Mouse (Mus musculus) MEL (cell line): ENCODE results near the gene Abhd4. TPM values are rescaled to one million over a fixed set of nuclear protein-coding genes. Genes with fewer than 3 reads are reported as not detected.

ENCODE experiments used
- DNase-seq: peaks from one replicate; pipeline ENCODE4 v3.0.0; 2011; ENCODE audit warnings: low read depth, low spot score
- H3K27ac ChIP-seq: 2 replicates; pipeline ENCODE4 v1.5.1; 2012; ENCODE audit warnings: low read depth, mild to moderate bottlenecking, control low read depth, low read length, moderate library complexity; ENCODE audit not compliant: control insufficient read depth
- H3K27me3 ChIP-seq, 2 experiments: fragments of 150-350 bp in 1 of 2; sonication (generic) in 1 of 2; 2 replicates each; pipeline ENCODE4 v1.6.1; 2012; ENCODE audit warnings: low read length in 2 of 2, mild to moderate bottlenecking in 2 of 2, improper control_type of control experiment in 1 of 2, moderate library complexity in 1 of 2; ENCODE audit not compliant: insufficient read depth in 2 of 2, control insufficient read depth in 1 of 2
- H3K36me3 ChIP-seq, 2 experiments: 2 replicates each; pipeline ENCODE4 v1.6.1; 2012 to 2014; ENCODE audit warnings: low read length in 2 of 2, improper control_type of control experiment in 1 of 2, inconsistent platforms in 1 of 2, mild to moderate bottlenecking in 1 of 2; ENCODE audit not compliant: insufficient read depth in 2 of 2, control insufficient read depth in 1 of 2
- H3K4me1 ChIP-seq, 2 experiments: fragments of 150-350 bp in 1 of 2; sonication (generic) in 1 of 2; 2 replicates each; pipeline ENCODE4 v1.6.1; 2012; ENCODE audit warnings: low read length in 2 of 2, improper control_type of control experiment in 1 of 2, mild to moderate bottlenecking in 1 of 2; ENCODE audit not compliant: insufficient read depth in 2 of 2, control insufficient read depth in 1 of 2
- H3K4me3 ChIP-seq, 2 experiments: fragments of 150-350 bp in 1 of 2; sonication (generic) in 1 of 2; 2 replicates each; pipeline ENCODE4 v1.5.1; 2012; ENCODE audit warnings: low read depth in 2 of 2, low read length in 2 of 2, mild to moderate bottlenecking in 2 of 2, moderate library complexity in 2 of 2, control low read depth in 1 of 2, improper control_type of control experiment in 1 of 2; ENCODE audit not compliant: control insufficient read depth in 1 of 2, insufficient read depth in 1 of 2
- H3K79me2 ChIP-seq: 2 replicates; pipeline ENCODE4 v1.6.1; 2012; ENCODE audit warnings: mild to moderate bottlenecking, low read length, moderate library complexity; ENCODE audit not compliant: control insufficient read depth, poor library complexity, insufficient read depth
- H3K9ac ChIP-seq: 2 replicates; pipeline ENCODE4 v1.6.1; 2012; ENCODE audit warnings: low read depth, mild to moderate bottlenecking, control low read depth, low read length, moderate library complexity; ENCODE audit not compliant: control insufficient read depth, poor library complexity, severe bottlenecking
- H3K9me3 ChIP-seq: fragments of 150-350 bp; sonication (generic); replicated peaks from 2 replicates; pipeline ENCODE4 v1.6.1; 2012; ENCODE audit warnings: mild to moderate bottlenecking, low read length, improper control_type of control experiment, moderate library complexity; ENCODE audit not compliant: insufficient read depth
- BHLHE40 ChIP-seq: IDR thresholded peaks from 2 replicates; pipeline ENCODE4 v1.6.1; 2012; ENCODE audit warnings: low read depth, mild to moderate bottlenecking, inconsistent platforms, low read length, improper control_type of control experiment, borderline replicate concordance
- CHD2 ChIP-seq: IDR thresholded peaks from 2 replicates; pipeline ENCODE4 v1.6.1; 2011; ENCODE audit warnings: low read length, improper control_type of control experiment
- EP300 ChIP-seq, 2 experiments: IDR thresholded peaks; 2 replicates each; pipeline ENCODE4 v1.6.1; 2011; ENCODE audit warnings: improper control_type of control experiment in 2 of 2, low read length in 2 of 2, low read depth in 1 of 2, mild to moderate bottlenecking in 1 of 2
- HCFC1 ChIP-seq: IDR thresholded peaks from 2 replicates; pipeline ENCODE4 v1.6.1; 2012; ENCODE audit warnings: low read depth, mild to moderate bottlenecking, inconsistent platforms, low read length, improper control_type of control experiment, moderate library complexity
- KAT2A ChIP-seq: conservative IDR thresholded peaks from 2 replicates; pipeline ENCODE4 v1.6.1; 2012; ENCODE audit warnings: low read depth, low read length, improper control_type of control experiment, inconsistent platforms
- MAFK ChIP-seq: IDR thresholded peaks from 2 replicates; pipeline ENCODE4 v1.6.1; 2011; ENCODE audit warnings: low read depth, mild to moderate bottlenecking, low read length, improper control_type of control experiment, borderline replicate concordance
- MAZ ChIP-seq: IDR thresholded peaks from 2 replicates; pipeline ENCODE4 v1.6.1; 2012; ENCODE audit warnings: low read depth, mild to moderate bottlenecking, inconsistent platforms, low read length, improper control_type of control experiment
- NELFE ChIP-seq: IDR thresholded peaks from 2 replicates; pipeline ENCODE4 v1.6.1; 2011; ENCODE audit warnings: low read depth, low read length, improper control_type of control experiment
- NRF1 ChIP-seq: IDR thresholded peaks from 2 replicates; pipeline ENCODE4 v1.6.1; 2014; ENCODE audit warnings: low read depth, mild to moderate bottlenecking, inconsistent platforms, low read length, improper control_type of control experiment, moderate library complexity; ENCODE audit not compliant: poor library complexity, insufficient read depth, severe bottlenecking
- POLR2A ChIP-seq, 2 experiments: IDR thresholded peaks; 2 replicates each; pipeline ENCODE4 v1.6.1; 2011 to 2012; ENCODE audit warnings: low read length in 2 of 2, mild to moderate bottlenecking in 2 of 2, control low read depth in 1 of 2, improper control_type of control experiment in 1 of 2, low read depth in 1 of 2, moderate library complexity in 1 of 2; ENCODE audit not compliant: control insufficient read depth in 1 of 2, insufficient read depth in 1 of 2, poor library complexity in 1 of 2
- POLR2AphosphoS2 ChIP-seq: IDR thresholded peaks from 2 replicates; pipeline ENCODE4 v1.6.1; 2011; ENCODE audit warnings: low read length, improper control_type of control experiment
- POLR2AphosphoS5 ChIP-seq: IDR thresholded peaks from 2 replicates; pipeline ENCODE4 v1.6.1; 2012; ENCODE audit warnings: low read depth, borderline replicate concordance, mild to moderate bottlenecking, inconsistent platforms, low read length, moderate library complexity, mixed read lengths
- RAD21 ChIP-seq: IDR thresholded peaks from 2 replicates; pipeline ENCODE4 v1.6.1; 2011; ENCODE audit warnings: mild to moderate bottlenecking, low read depth, low read length, improper control_type of control experiment
- SMC3 ChIP-seq: IDR thresholded peaks from 2 replicates; pipeline ENCODE4 v1.6.1; 2011; ENCODE audit warnings: low read depth, low read length, improper control_type of control experiment
- TAL1 ChIP-seq: IDR thresholded peaks from 2 replicates; pipeline ENCODE4 v1.6.1; 2012; ENCODE audit warnings: mild to moderate bottlenecking, inconsistent platforms, low read length, moderate library complexity, mixed read lengths
- UBTF ChIP-seq: IDR thresholded peaks from 2 replicates; pipeline ENCODE4 v1.6.1; 2012; ENCODE audit warnings: low read depth, mild to moderate bottlenecking, inconsistent platforms, low read length, improper control_type of control experiment, moderate library complexity, borderline replicate concordance; ENCODE audit not compliant: insufficient read depth
- USF1 ChIP-seq: IDR thresholded peaks from 2 replicates; pipeline ENCODE4 v1.6.1; 2014; ENCODE audit warnings: low read depth, mild to moderate bottlenecking, inconsistent platforms, low read length, improper control_type of control experiment, moderate library complexity
- USF2 ChIP-seq, 2 experiments: IDR thresholded peaks; 2 replicates each; pipeline ENCODE4 v1.6.1; 2011 to 2012; ENCODE audit warnings: improper control_type of control experiment in 2 of 2, low read length in 2 of 2, borderline replicate concordance in 1 of 2, inconsistent platforms in 1 of 2, low read depth in 1 of 2, mild to moderate bottlenecking in 1 of 2; ENCODE audit not compliant: insufficient read depth in 1 of 2
- ZC3H11A ChIP-seq: IDR thresholded peaks from 2 replicates; pipeline ENCODE4 v1.6.1; 2012; ENCODE audit warnings: low read depth, mild to moderate bottlenecking, inconsistent platforms, low read length, improper control_type of control experiment
- polyA plus RNA-seq, 2 experiments: library from polyadenylated mRNA; stranded (reverse) in 1 of 2; unstranded in 1 of 2; fragments of >175 nt in 1 of 2; fragments of >200 nt in 1 of 2; gene quantifications; 2 replicates each; pipeline versions ENCODE4 v1.2.1 to v1.2.4; 2012; ENCODE audit warnings: low replicate concordance in 2 of 2, low read depth in 1 of 2; ENCODE audit not compliant: insufficient read length in 2 of 2, insufficient read depth in 1 of 2, missing spikeins in 1 of 2
- total RNA-seq: library from RNA; depleted of rRNA; stranded (reverse); fragments of 300-350 nt; gene quantifications from 2 replicates; pipeline ENCODE4 v1.2.3, GENCODE M21; 2012

The Abhd4 gene
- total and polyA plus RNA-seq, 3 experiments, result 13.1 to 32.0 TPM; not detected in 1

GRCm38 (mm10) chr14:54267966-54268365 is 14.0 kb downstream of the Abhd4 start:
- H3K36me3 ChIP-seq, result no peaks in the 10 kb centered on the region
- H3K9ac ChIP-seq, result no peak overlapping the region
- H3K4me3 ChIP-seq, result no peak overlapping the region
- no peaks in the 10 kb centered on the region for H3K27me3 ChIP-seq
- no peak for DNase-seq
- H3K79me2 ChIP-seq, result no peaks in the 10 kb centered on the region
- H3K4me1 ChIP-seq, result no peaks in the 10 kb centered on the region
- H3K9me3 ChIP-seq, result no peaks in the 10 kb centered on the region
- H3K27ac ChIP-seq, result no peak overlapping the region
- TF ChIP-seq POLR2AphosphoS5 (no peak), TAL1 (no peak), HCFC1 (no peak), BHLHE40 (no peak), MAFK (no peak), USF1 (no peak), CHD2 (no peak), RAD21 (no peak), NELFE (no peak), EP300 (IDR thresholded peaks at IDR 0.05; ENCODE audit: low read depth in 1 of 2, low read length in 2 of 2) (no peak), KAT2A (no peak), POLR2AphosphoS2 (no peak), ZC3H11A (no peak)
- TF ChIP-seq, all 39 proteins: peak for 0

GRCm38 (mm10) chr14:54269566-54269965 is 15.6 kb downstream of the Abhd4 start:
- DNase-seq, result no peak
- TF ChIP-seq MAFK (0 out of 2 replicates have a peak, but pooled peaks have one; percentile 24), POLR2AphosphoS2 (no peak)
- Histone ChIP-seq H3K27ac (no peak overlapping the region), H3K9me3 (no peaks in the 10 kb centered on the region), H3K9ac (no peak overlapping the region), H3K79me2 (no peaks in the 10 kb centered on the region), H3K27me3 (no peaks in the 10 kb centered on the region), H3K4me1 (no peaks in the 10 kb centered on the region), H3K4me3 (no peak overlapping the region), H3K36me3 (no peaks in the 10 kb centered on the region)

DNA sequence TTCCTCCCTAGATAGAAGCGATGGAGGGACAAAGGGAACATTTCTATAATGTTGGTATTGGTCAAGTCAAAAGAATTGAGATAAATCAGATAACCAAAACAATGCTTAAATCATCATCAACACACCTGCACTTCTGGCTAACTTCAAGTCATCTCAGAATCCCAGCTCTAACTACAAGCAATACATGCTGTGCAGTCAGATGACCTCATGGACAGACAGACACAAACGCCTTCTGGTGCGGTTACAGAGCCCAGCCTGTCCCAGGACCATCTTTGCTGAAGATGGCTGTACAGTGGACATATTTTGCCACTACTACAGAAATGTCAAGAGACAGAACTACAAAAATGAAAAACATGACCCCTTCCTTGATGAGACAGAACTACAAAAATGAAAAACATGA is 16.4 kb downstream of the Abhd4 start:
- DNase-seq, result no peak
- Histone ChIP-seq H3K4me3 (no peak overlapping the region), H3K9ac (no peak overlapping the region), H3K79me2 (no peaks in the 10 kb centered on the region), H3K9me3 (no peaks in the 10 kb centered on the region), H3K27me3 (peaks cover 1 to 2% of the 10 kb centered on the region in 2 experiments; a peak in 1 of 4 replicates), H3K27ac (no peak overlapping the region), H3K36me3 (no peaks in the 10 kb centered on the region), H3K4me1 (no peaks in the 10 kb centered on the region)
- TF ChIP-seq NRF1 (no peak), UBTF (no peak), POLR2AphosphoS2 (no peak), MAZ (no peak), USF2 (IDR thresholded peaks at IDR 0.05; ENCODE audit: borderline replicate concordance in 1 of 2, insufficient read depth in 1 of 2, low read depth in 1 of 2, low read length in 2 of 2) (no peak), SMC3 (no peak), POLR2A (IDR thresholded peaks at IDR 0.05; ENCODE audit: control insufficient read depth in 1 of 2, insufficient read depth in 1 of 2, low read depth in 1 of 2, low read length in 2 of 2, poor library complexity in 1 of 2) (no peak)
